Mouse (Mus musculus): ENCODE measurements around the gene Gstm6.

DNA sequence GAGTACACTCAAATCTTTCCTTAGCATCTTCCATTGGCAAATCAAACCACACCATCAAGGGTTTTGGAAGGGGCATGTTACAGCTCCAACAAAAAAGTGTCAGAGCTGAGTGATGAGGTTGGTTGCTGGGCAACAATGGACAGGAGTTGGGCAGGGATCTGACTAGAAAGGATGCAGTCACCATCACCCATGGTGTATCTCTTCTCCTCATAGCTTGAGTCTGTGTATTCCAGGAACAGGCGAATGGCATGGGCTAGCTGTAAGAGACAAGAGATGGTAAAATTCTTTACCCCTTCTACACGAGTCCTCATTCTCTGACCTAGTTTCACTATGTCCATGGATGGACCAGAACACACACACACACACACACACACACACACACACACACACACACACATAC, 12.4 kb downstream of the Gstm6 start:
- TF ChIP-seq CTCF (IDR thresholded peaks at IDR 0.05; ENCODE audit: low read depth, low read length) (no peak), POLR2A (IDR thresholded peaks at IDR 0.05; ENCODE audit: extremely low read depth, insufficient read depth, low read length) (no peak)

All from liver, adult 2 months (tissue).